Comparison of ENCODE assay signal across 17 mouse cellular contexts in the genomic region with DNA sequence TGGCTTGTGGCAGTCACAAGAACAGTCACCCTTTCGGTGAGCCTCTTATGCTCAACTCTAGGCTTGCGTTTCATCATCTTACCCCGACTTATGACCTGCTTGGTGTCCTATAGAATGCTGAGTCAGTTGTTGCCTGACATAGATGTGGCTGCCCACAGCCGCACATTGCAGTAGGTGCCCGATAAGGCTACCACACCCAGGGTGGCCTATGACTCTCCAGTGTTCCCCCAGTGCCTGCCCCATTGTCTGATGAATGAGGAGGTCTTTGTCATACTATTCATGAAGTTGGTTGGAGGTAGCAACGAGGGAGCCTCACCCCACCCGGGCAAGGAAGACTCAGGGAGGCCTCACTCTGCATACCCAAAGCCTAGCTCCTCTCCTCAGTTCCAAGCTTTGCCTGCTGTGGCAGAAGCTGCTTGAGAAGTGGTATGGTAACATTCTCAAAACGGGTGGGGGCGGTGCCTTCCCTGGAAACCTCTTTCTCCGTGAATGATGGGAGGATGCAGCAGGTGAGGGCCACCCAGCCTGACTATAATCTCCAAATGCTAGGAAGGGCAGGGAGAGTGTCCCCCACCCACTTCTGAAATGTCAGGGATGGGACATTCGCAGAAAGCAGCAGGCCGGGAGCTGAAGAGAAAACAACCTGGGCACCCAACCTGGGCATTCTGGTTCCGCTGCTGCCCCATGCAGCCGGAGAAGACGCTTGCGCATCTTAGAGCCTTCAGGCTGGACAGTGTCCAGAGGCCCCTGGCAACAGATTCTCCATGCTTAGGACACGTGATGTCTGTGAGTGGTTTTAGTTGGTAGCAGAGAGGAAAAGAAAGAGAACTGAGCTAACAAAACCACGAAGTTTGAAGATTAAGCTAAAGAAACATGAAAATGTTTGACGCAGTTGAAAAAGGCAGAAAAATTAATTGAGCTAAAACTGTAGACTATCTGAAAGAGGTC. TPM values are rescaled to one million over a fixed set of nuclear protein-coding genes. Genes with fewer than 3 reads are reported as not detected.
DNase-seq lines count a peak whose midpoint lies in the region; ATAC-seq and TF ChIP-seq lines count a peak whose summit lies in the region.
"Had no signal": no experiment of that assay in that cellular context is flagged by ENCODE, and none has a peak within 500 bp of the region (broad histone marks: within the 10 kb centered on the region; RNA-seq: fewer than 3 reads in every experiment).

No protein-coding gene starts in this region.

- TF ChIP-seq POLR2A in MEL (IDR thresholded peaks at IDR 0.05; ENCODE audit: control insufficient read depth in 1 of 2, insufficient read depth in 1 of 2, low read depth in 1 of 2, low read length in 2 of 2, poor library complexity in 1 of 2) = no peak

- no peak for DNase-seq in heart, adult 18-20 months
- DNase-seq in MEL (ENCODE audit: low read depth, low spot score) (peak; percentile 86), adipocyte (ENCODE audit: low spot score) (no peak)
- DNase-seq in liver, postnatal 0 days = peak; percentile 60
- DNase-seq in gastrocnemius, postnatal 36 days = no peak
- DNase-seq in kidney, adult 18-20 months = no peak
- DNase-seq: adrenal gland, postnatal 25 days; cerebellum, adult 18-20 months; forebrain, postnatal 0 days; heart, adult 2 months; retina, postnatal 1 day; thymus, postnatal 4 days had no signal

- no peaks in the 10 kb centered on the region for H3K27me3 ChIP-seq in heart, embryonic 12.5 days (replicated peaks)
- no peaks in the 10 kb centered on the region for H3K27me3 ChIP-seq in MEL (ENCODE audit: control insufficient read depth in 1 of 2, insufficient read depth in 2 of 2, low read length in 2 of 2)
- no peaks in the 10 kb centered on the region for H3K27me3 ChIP-seq in liver, postnatal 0 days (ENCODE audit: insufficient read depth, low read length)
- H3K27me3 ChIP-seq: lung, embryonic 15.5 days had no signal

- no peak overlapping the region for H3K9ac ChIP-seq in heart, embryonic 12.5 days
- peak overlapping the region; percentile 29; the same call in 1 of the 2 replicates for H3K9ac ChIP-seq in MEL (ENCODE audit: control insufficient read depth, low read depth, low read length, poor library complexity, severe bottlenecking)
- H3K9ac ChIP-seq in liver, postnatal 0 days (replicated peaks) = peak overlapping the region; percentile 46
- H3K9ac ChIP-seq: embryonic facial prominence, embryonic 12.5 days; forebrain, postnatal 0 days; lung, embryonic 15.5 days; midbrain, embryonic 12.5 days had no signal

- no peak overlapping the region for H3K4me2 ChIP-seq in heart, embryonic 12.5 days
- H3K4me2 ChIP-seq in liver, postnatal 0 days (ENCODE audit: low read depth, low read length) = peak overlapping the region; percentile 53
- H3K4me2 ChIP-seq: embryonic facial prominence, embryonic 12.5 days; lung, embryonic 15.5 days; midbrain, embryonic 12.5 days had no signal

- peak; percentile 76 to 88 for TF ChIP-seq EP300 in MEL (IDR thresholded peaks at IDR 0.05; ENCODE audit: low read depth in 1 of 2, low read length in 2 of 2)
- TF ChIP-seq EP300 in liver, postnatal 0 days (IDR thresholded peaks at IDR 0.05; ENCODE audit: low read depth) = peak; percentile 92

- no peak overlapping the region for H3K27ac ChIP-seq in heart, embryonic 12.5 days (ENCODE audit: poor library complexity, severe bottlenecking)
- peak overlapping the region; percentile 53 for H3K27ac ChIP-seq in MEL (ENCODE audit: control insufficient read depth, low read depth, low read length)
- H3K27ac ChIP-seq in liver, postnatal 0 days (ENCODE audit: low read depth) = peak overlapping the region; percentile 82
- H3K27ac ChIP-seq: embryonic facial prominence, embryonic 12.5 days; heart, adult 2 months; lung, embryonic 15.5 days; midbrain, embryonic 12.5 days had no signal

- no peak for TF ChIP-seq RAD21 in MEL (IDR thresholded peaks at IDR 0.05; ENCODE audit: low read depth, low read length)

- no peak for TF ChIP-seq CTCF in MEL (IDR thresholded peaks at IDR 0.05 in 2 of 3, conservative IDR thresholded peaks at IDR 0.05 in 1 of 3; ENCODE audit: control insufficient read depth in 1 of 3, insufficient read depth in 1 of 3, low read depth in 2 of 3, low read length in 3 of 3, poor library complexity in 1 of 3, severe bottlenecking in 1 of 3)
- TF ChIP-seq CTCF in liver, postnatal 0 days (IDR thresholded peaks at IDR 0.05; ENCODE audit: low read depth) = no peak

- H3K9me3 ChIP-seq in heart, embryonic 12.5 days (replicated peaks) = no peaks in the 10 kb centered on the region
- H3K9me3 ChIP-seq in MEL (replicated peaks; ENCODE audit: insufficient read depth, low read length) = no peaks in the 10 kb centered on the region
- no peaks in the 10 kb centered on the region for H3K9me3 ChIP-seq in liver, postnatal 0 days (ENCODE audit: low read length)
- H3K9me3 ChIP-seq: embryonic facial prominence, embryonic 12.5 days; lung, embryonic 15.5 days; midbrain, embryonic 12.5 days had no signal

- peaks cover 61% of the 10 kb centered on the region for H3K4me1 ChIP-seq in heart, embryonic 12.5 days (replicated peaks)
- peaks cover 33 to 41% of the 10 kb centered on the region in 2 experiments for H3K4me1 ChIP-seq in MEL (ENCODE audit: control insufficient read depth in 1 of 2, insufficient read depth in 2 of 2, low read length in 2 of 2)
- peaks cover 31% of the 10 kb centered on the region for H3K4me1 ChIP-seq in liver, postnatal 0 days (ENCODE audit: insufficient read depth)

- ATAC-seq in heart, embryonic 12.5 days (ENCODE audit: insufficient number of reproducible peaks, low FRiP score) = peak; percentile 75
- ATAC-seq in granulocyte monocyte progenitor cell, adult 5-6 weeks (replicated peaks; ENCODE audit: poor library complexity, severe bottlenecking) = peak; percentile 41; the same call in 1 of the 2 replicates
- ATAC-seq in liver, postnatal 0 days = peak; percentile 100
- ATAC-seq: forebrain, postnatal 0 days had no signal

- no peak overlapping the region for H3K4me3 ChIP-seq in heart, embryonic 12.5 days
- no peak overlapping the region for H3K4me3 ChIP-seq in MEL (ENCODE audit: control insufficient read depth in 1 of 2, insufficient read depth in 1 of 2, low read depth in 2 of 2, low read length in 2 of 2)
- no peak overlapping the region for H3K4me3 ChIP-seq in liver, postnatal 0 days (ENCODE audit: low read depth, low read length)
- H3K4me3 ChIP-seq: embryonic facial prominence, embryonic 12.5 days; heart, adult 2 months; lung, embryonic 15.5 days; midbrain, embryonic 12.5 days had no signal

- WGBS in heart, embryonic 12.5 days = 81% methylated on average over 19 of the region's 19 CpGs
- 65% methylated on average over 19 of the region's 19 CpGs for WGBS in liver, postnatal 0 days (ENCODE audit: insufficient replicate concordance)

- H3K36me3 ChIP-seq in heart, embryonic 12.5 days = no peaks in the 10 kb centered on the region
- H3K36me3 ChIP-seq in MEL (ENCODE audit: control insufficient read depth in 1 of 2, insufficient read depth in 2 of 2, low read length in 2 of 2) = peaks cover 0 to 33% of the 10 kb centered on the region in 2 experiments; a peak in 2 of 4 replicates
- H3K36me3 ChIP-seq in liver, postnatal 0 days (replicated peaks; ENCODE audit: insufficient read depth, low read length) = no peaks in the 10 kb centered on the region
- H3K36me3 ChIP-seq: embryonic facial prominence, embryonic 12.5 days; lung, embryonic 15.5 days; midbrain, embryonic 12.5 days had no signal

- H3K79me2 ChIP-seq in MEL (ENCODE audit: control insufficient read depth, insufficient read depth, low read length, poor library complexity) = no peaks in the 10 kb centered on the region

- intact Hi-C loops in gastrocnemius, postnatal 36 days (cut with DNase I) = loop anchor here (5.0 kb wide), 1 partner anchor 38 kb away; no protein-coding TSS in a partner anchor

TF ChIP-seq in MEL, 35 proteins besides CTCF, POLR2A, EP300 and RAD21 (continues in another document):
- TF ChIP-seq E2F4 (IDR thresholded peaks at IDR 0.05; ENCODE audit: borderline replicate concordance, low read depth, low read length) (no peak), ZC3H11A (IDR thresholded peaks at IDR 0.05; ENCODE audit: low read depth, low read length) (no peak), MAZ (IDR thresholded peaks at IDR 0.05; ENCODE audit: low read depth, low read length) (no peak), BHLHE40 (IDR thresholded peaks at IDR 0.05; ENCODE audit: borderline replicate concordance, low read depth, low read length) (peak; percentile 53), ELF1 (IDR thresholded peaks at IDR 0.05; ENCODE audit: low read depth, low read length) (no peak), GATA1 (IDR thresholded peaks at IDR 0.05; ENCODE audit: low read depth, low read length) (peak; percentile 72), ETS1 (IDR thresholded peaks at IDR 0.05; ENCODE audit: low read depth, low read length) (peak; percentile 89), KAT2A (conservative IDR thresholded peaks at IDR 0.05; ENCODE audit: low read depth, low read length) (no peak), GABPA (IDR thresholded peaks at IDR 0.05; ENCODE audit: low read depth, low read length) (peak; percentile 70; the same call in 1 of the 2 replicates), MYC (IDR thresholded peaks at IDR 0.05; ENCODE audit: low read depth, low read length) (no peak), MYB (IDR thresholded peaks at IDR 0.05; ENCODE audit: low read depth, low read length) (no peak; the same call in 1 of the 2 replicates), NRF1 (IDR thresholded peaks at IDR 0.05; ENCODE audit: insufficient read depth, low read depth, low read length, poor library complexity, severe bottlenecking) (0 out of 2 replicates have a peak, but pooled peaks have one; percentile 8), JUND (IDR thresholded peaks at IDR 0.05; ENCODE audit: low read depth, low read length) (no peak), RCOR1 (IDR thresholded peaks at IDR 0.05; ENCODE audit: low read depth, low read length) (no peak), CHD2 (IDR thresholded peaks at IDR 0.05; ENCODE audit: low read length) (0 out of 2 replicates have a peak, but pooled peaks have one; percentile 8), ZMIZ1 (IDR thresholded peaks at IDR 0.05; ENCODE audit: low read depth, low read length) (no peak), ZKSCAN1 (IDR thresholded peaks at IDR 0.05; ENCODE audit: low read depth, low read length) (no peak), NELFE (IDR thresholded peaks at IDR 0.05; ENCODE audit: low read depth, low read length) (no peak)

RNA-seq across cellular contexts. Expression of gene Hopx, which starts 4.8 kb away (rescaled TPM):
- 14.4 and 14.6 TPM in 2 replicates for polyA plus RNA-seq in heart, embryonic 12.5 days (2016; fragmentation: Nextera tagmentation; extraction: Ambion mirVana)
- 100 to 1,000 TPM; 417 to 443 TPM for total RNA-seq in heart, adult 18-20 months (2021)
- 42.3 and 43.4 TPM in 2 replicates for total RNA-seq in MEL (2012; rRNA removed)
- 10 to 100 TPM in 1 of 2 experiments, not detected in 1; 26.8 TPM for polyA plus RNA-seq in MEL (2012; ENCODE audit: insufficient read depth in 1 of 2, insufficient read length in 2 of 2, low read depth in 1 of 2, low replicate concordance in 2 of 2, missing spikeins in 1 of 2)
- 4.8 and 5.4 TPM in 2 replicates for total RNA-seq in granulocyte monocyte progenitor cell, adult 5-6 weeks (2014; fragmentation: Nextera tagmentation)
- total RNA-seq in granulocyte monocyte progenitor cell, adult 5-6 weeks (2017) = 1.9 and 3.7 TPM in 2 replicates
- polyA plus RNA-seq in liver, postnatal 0 days (2015; fragmentation: Nextera tagmentation; extraction: Ambion mirVana) = 0.78 and 0.95 TPM in 2 replicates
- total RNA-seq in gastrocnemius, postnatal 36 days (2021) = 1 to 10 TPM; 3.1 to 3.6 TPM
- polyA plus RNA-seq: midbrain, embryonic 12.5 days had no signal

Comparison
In these comparisons a context has a peak if more than half of its experiments do, and no peak if none do; other contexts are left out.
1. ATAC-seq: peak in every context shown above with its lines; median percentile 100 in liver, postnatal 0 days; 75 in heart, embryonic 12.5 days; 41 in granulocyte monocyte progenitor cell, adult 5-6 weeks.
2. DNase-seq: peak in MEL (single experiment) and liver, postnatal 0 days (single experiment); none in heart, adult 18-20 months (0 of 2), adipocyte (single experiment), gastrocnemius, postnatal 36 days (0 of 2) and kidney, adult 18-20 months (single experiment).